Mouse (Mus musculus) MEL (cell line): ENCODE data around the gene Lemd1.

Experiments used
- CTCF ChIP-seq, 3 experiments: IDR thresholded peaks in 2 of 3; conservative IDR thresholded peaks in 1 of 3; 2 replicates each; pipeline ENCODE4 v1.5.1; 2011 to 2012; ENCODE audit warnings: low read length in 3 of 3, low read depth in 2 of 3, mild to moderate bottlenecking in 2 of 3, improper control_type of control experiment in 1 of 3, inconsistent platforms in 1 of 3, mixed read lengths in 1 of 3, moderate library complexity in 1 of 3; ENCODE audit not compliant: control insufficient read depth in 1 of 3, insufficient read depth in 1 of 3, poor library complexity in 1 of 3, severe bottlenecking in 1 of 3
- EP300 ChIP-seq, 2 experiments: IDR thresholded peaks; 2 replicates each; pipeline ENCODE4 v1.6.1; 2011; ENCODE audit warnings: improper control_type of control experiment in 2 of 2, low read length in 2 of 2, low read depth in 1 of 2, mild to moderate bottlenecking in 1 of 2
- GATA1 ChIP-seq: IDR thresholded peaks from 2 replicates; pipeline ENCODE4 v1.6.1; 2011; ENCODE audit warnings: low read depth, low read length, improper control_type of control experiment
- HCFC1 ChIP-seq: IDR thresholded peaks from 2 replicates; pipeline ENCODE4 v1.6.1; 2012; ENCODE audit warnings: low read depth, mild to moderate bottlenecking, inconsistent platforms, low read length, improper control_type of control experiment, moderate library complexity
- MAX ChIP-seq: IDR thresholded peaks from 2 replicates; pipeline ENCODE4 v1.6.1; 2011; ENCODE audit warnings: low read length, improper control_type of control experiment
- MEF2A ChIP-seq: IDR thresholded peaks from 2 replicates; pipeline ENCODE4 v1.6.1; 2014; ENCODE audit warnings: low read depth, mild to moderate bottlenecking, inconsistent platforms, low read length, improper control_type of control experiment; ENCODE audit not compliant: poor library complexity, insufficient replicate concordance, severe bottlenecking; ENCODE audit errors: extremely low read depth
- MYC ChIP-seq: IDR thresholded peaks from 2 replicates; pipeline ENCODE4 v1.6.1; 2011; ENCODE audit warnings: low read depth, mild to moderate bottlenecking, low read length, improper control_type of control experiment, moderate library complexity
- NRF1 ChIP-seq: IDR thresholded peaks from 2 replicates; pipeline ENCODE4 v1.6.1; 2014; ENCODE audit warnings: low read depth, mild to moderate bottlenecking, inconsistent platforms, low read length, improper control_type of control experiment, moderate library complexity; ENCODE audit not compliant: poor library complexity, insufficient read depth, severe bottlenecking
- POLR2A ChIP-seq, 2 experiments: IDR thresholded peaks; 2 replicates each; pipeline ENCODE4 v1.6.1; 2011 to 2012; ENCODE audit warnings: low read length in 2 of 2, mild to moderate bottlenecking in 2 of 2, control low read depth in 1 of 2, improper control_type of control experiment in 1 of 2, low read depth in 1 of 2, moderate library complexity in 1 of 2; ENCODE audit not compliant: control insufficient read depth in 1 of 2, insufficient read depth in 1 of 2, poor library complexity in 1 of 2
- POLR2AphosphoS2 ChIP-seq: IDR thresholded peaks from 2 replicates; pipeline ENCODE4 v1.6.1; 2011; ENCODE audit warnings: low read length, improper control_type of control experiment
- RAD21 ChIP-seq: IDR thresholded peaks from 2 replicates; pipeline ENCODE4 v1.6.1; 2011; ENCODE audit warnings: mild to moderate bottlenecking, low read depth, low read length, improper control_type of control experiment
- UBTF ChIP-seq: IDR thresholded peaks from 2 replicates; pipeline ENCODE4 v1.6.1; 2012; ENCODE audit warnings: low read depth, mild to moderate bottlenecking, inconsistent platforms, low read length, improper control_type of control experiment, moderate library complexity, borderline replicate concordance; ENCODE audit not compliant: insufficient read depth
- USF1 ChIP-seq: IDR thresholded peaks from 2 replicates; pipeline ENCODE4 v1.6.1; 2014; ENCODE audit warnings: low read depth, mild to moderate bottlenecking, inconsistent platforms, low read length, improper control_type of control experiment, moderate library complexity
- ZKSCAN1 ChIP-seq: IDR thresholded peaks from 2 replicates; pipeline ENCODE4 v1.6.1; 2012; ENCODE audit warnings: low read depth, mild to moderate bottlenecking, inconsistent platforms, low read length, improper control_type of control experiment, moderate library complexity

GRCm38 (mm10) chr1:132151908-132152307 is 39.3 kb upstream of the Lemd1 start:
- TF ChIP-seq MYC = no peak
- TF ChIP-seq EP300 (IDR thresholded peaks at IDR 0.05; ENCODE audit: low read depth in 1 of 2, low read length in 2 of 2) = no peak
- TF ChIP-seq MEF2A = no peak
- no peak for TF ChIP-seq CTCF (IDR thresholded peaks at IDR 0.05 in 2 of 3, conservative IDR thresholded peaks at IDR 0.05 in 1 of 3; ENCODE audit: control insufficient read depth in 1 of 3, insufficient read depth in 1 of 3, low read depth in 2 of 3, low read length in 3 of 3, poor library complexity in 1 of 3, severe bottlenecking in 1 of 3)
- no peak for TF ChIP-seq RAD21
- no peak for TF ChIP-seq NRF1
- TF ChIP-seq UBTF = no peak
- 0 out of 2 replicates have a peak, but pooled peaks have one; percentile 20 for TF ChIP-seq GATA1
- no peak for TF ChIP-seq MAX
- no peak for TF ChIP-seq POLR2A (IDR thresholded peaks at IDR 0.05; ENCODE audit: control insufficient read depth in 1 of 2, insufficient read depth in 1 of 2, low read depth in 1 of 2, low read length in 2 of 2, poor library complexity in 1 of 2)
- TF ChIP-seq POLR2AphosphoS2 = no peak
- TF ChIP-seq ZKSCAN1 = no peak
- TF ChIP-seq USF1 = no peak
- no peak for TF ChIP-seq HCFC1
